Mouse (Mus musculus): ENCODE measurements at regions not wholly inside any gene's neighbourhood (a gene's known extent, or its start where the extent isn't known, plus 50 kb on each side); places are given as distances from the start of the nearest gene placed in this dataset.

- no peak for DNase-seq
These were observed 106.8 kb upstream of the Ccdc54 start for GRCm38 (mm10) chr16:50697722-50698121.

- DNase-seq, result no peak
These were observed 105.1 kb upstream of the Ccdc54 start for GRCm38 (mm10) chr16:50696052-50696451.

GRCm38 (mm10) chr16:50694045-50694444, 103.1 kb upstream of the Ccdc54 start:
- DNase-seq, result no peak

- DNase-seq, result no peak
These were observed 99.9 kb upstream of the Ccdc54 start for GRCm38 (mm10) chr16:50690818-50691217.

- DNase-seq, result no peak
These were observed 98.6 kb upstream of the Ccdc54 start for GRCm38 (mm10) chr16:50689525-50689924.

GRCm38 (mm10) chr16:50688818-50689506, 98.0 kb upstream of the Ccdc54 start:
- no peak for DNase-seq

- no peak for DNase-seq
These were observed 88.7 kb upstream of the Ccdc54 start for GRCm38 (mm10) chr16:50679698-50680097.

GRCm38 (mm10) chr16:50673339-50673738, 82.4 kb upstream of the Ccdc54 start:
- DNase-seq, result no peak

- DNase-seq, result no peak
These were observed 81.8 kb upstream of the Ccdc54 start for GRCm38 (mm10) chr16:50672713-50673112.

- DNase-seq, result no peak
These were observed 80.2 kb upstream of the Ccdc54 start for GRCm38 (mm10) chr16:50671170-50671569.

- peak in 1 of 2 experiments; percentile 8 for DNase-seq
These were observed 73.3 kb upstream of the Ccdc54 start for GRCm38 (mm10) chr16:50664240-50664639.
